9 mouse cellular contexts compared by ENCODE assay signal in the genomic region with DNA sequence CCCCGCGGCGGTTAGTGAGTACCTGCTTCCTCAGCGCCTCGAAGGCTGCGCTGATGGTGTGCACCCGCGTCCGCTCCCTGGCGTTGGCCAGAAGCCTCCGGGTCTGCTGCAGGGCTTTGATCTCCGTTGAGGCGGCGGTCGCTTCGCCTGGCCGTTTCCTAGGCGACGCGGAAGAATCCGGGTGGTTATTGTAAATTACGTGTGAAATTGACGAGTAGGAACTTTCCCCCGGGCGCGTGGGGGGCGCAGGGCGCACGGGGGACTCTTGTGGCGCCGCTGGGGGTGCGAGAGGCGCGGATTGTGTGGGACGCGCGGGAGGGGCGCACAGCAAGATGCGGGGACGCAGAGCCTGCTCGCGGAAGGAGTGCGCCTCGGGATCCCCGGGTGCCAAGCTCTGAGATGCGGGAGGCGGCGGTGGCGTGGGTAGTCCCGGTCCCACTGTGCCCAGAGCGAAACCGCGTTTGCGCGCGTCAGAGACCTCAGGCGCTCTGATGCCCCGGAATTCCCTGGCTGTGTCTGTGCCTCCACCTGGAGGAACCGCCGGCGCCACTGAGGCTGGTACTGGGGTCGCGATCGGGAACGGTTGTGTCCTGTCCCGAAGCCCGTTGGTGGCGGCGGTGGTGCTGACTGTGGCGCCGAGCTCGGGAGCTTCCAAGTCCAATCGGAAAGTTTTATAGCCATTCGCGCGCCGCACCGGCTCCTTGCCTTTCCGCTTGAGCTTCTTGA. TPM values are rescaled to one million over a fixed set of nuclear protein-coding genes. Genes with fewer than 3 reads are reported as not detected.
DNase-seq lines count a peak whose midpoint lies in the region; ATAC-seq and TF ChIP-seq lines count a peak whose summit lies in the region.
"Had no signal": no experiment of that assay in that cellular context is flagged by ENCODE, and none has a peak within 500 bp of the region (broad histone marks: within the 10 kb centered on the region; RNA-seq: fewer than 3 reads in every experiment).

No protein-coding gene starts in this region.

- WGBS in hindbrain, embryonic 12.5 days: under 1% methylated on average over 79 of the region's 79 CpGs
- under 1% methylated on average over 79 of the region's 79 CpGs for WGBS in liver, embryonic 13.5 days (ENCODE audit: insufficient replicate concordance)
- WGBS in olfactory bulb, adult 2 months: under 1% methylated on average over 79 of the region's 79 CpGs

- no peaks in the 10 kb centered on the region for H3K9me3 ChIP-seq in hindbrain, embryonic 12.5 days (replicated peaks)
- H3K9me3 ChIP-seq in liver, embryonic 13.5 days (replicated peaks): no peaks in the 10 kb centered on the region

- peak overlapping the region; percentile 57 for H3K4me3 ChIP-seq in hindbrain, embryonic 12.5 days
- peak overlapping the region; percentile 54 for H3K4me3 ChIP-seq in liver, embryonic 13.5 days (replicated peaks)
- peak overlapping the region; percentile 58 for H3K4me3 ChIP-seq in olfactory bulb, adult 2 months (ENCODE audit: insufficient read depth, low read depth, low read length)

- peaks cover 57% of the 10 kb centered on the region for H3K4me1 ChIP-seq in hindbrain, embryonic 12.5 days
- H3K4me1 ChIP-seq in liver, embryonic 13.5 days (replicated peaks): peaks cover 11% of the 10 kb centered on the region
- H3K4me1 ChIP-seq in olfactory bulb, adult 2 months (ENCODE audit: control insufficient read depth, insufficient read depth, low read length): peaks cover 17% of the 10 kb centered on the region

- peaks cover 78% of the 10 kb centered on the region for H3K27me3 ChIP-seq in hindbrain, embryonic 12.5 days
- H3K27me3 ChIP-seq in liver, embryonic 13.5 days: peaks cover 97% of the 10 kb centered on the region

- H3K4me2 ChIP-seq in hindbrain, embryonic 12.5 days (replicated peaks): peak overlapping the region; percentile 100
- peak overlapping the region; percentile 69 for H3K4me2 ChIP-seq in liver, embryonic 13.5 days

- H3K9ac ChIP-seq in hindbrain, embryonic 12.5 days: peak overlapping the region; percentile 64
- no peak overlapping the region for H3K9ac ChIP-seq in liver, embryonic 13.5 days

- peak overlapping the region; percentile 67; the same call in 1 of the 2 replicates for H3K27ac ChIP-seq in hindbrain, embryonic 12.5 days
- H3K27ac ChIP-seq in liver, embryonic 13.5 days: no peak overlapping the region
- no peak overlapping the region for H3K27ac ChIP-seq in olfactory bulb, adult 2 months (ENCODE audit: insufficient read depth, low read depth, low read length)

- peak; percentile 74 to 77 for DNase-seq in cerebellum, postnatal 10 days
- peak; percentile 14 for DNase-seq in CD4-positive helper T cell, adult 2 months (ENCODE audit: low read depth, low spot score)
- DNase-seq in embryo, embryonic 9.5 days (ENCODE audit: extremely low spot score): peak; percentile 81
- DNase-seq in liver, embryonic 13.5 days: no peak

- no peak for TF ChIP-seq POLR2A in olfactory bulb, adult 2 months (IDR thresholded peaks at IDR 0.05; ENCODE audit: insufficient read depth, low read depth, low read length)

- TF ChIP-seq CTCF in olfactory bulb, adult 2 months (IDR thresholded peaks at IDR 0.05; ENCODE audit: insufficient read depth, low read depth, low read length): no peak

- H3K36me3 ChIP-seq in hindbrain, embryonic 12.5 days: no peaks in the 10 kb centered on the region
- H3K36me3 ChIP-seq in liver, embryonic 13.5 days: no peaks in the 10 kb centered on the region

- ATAC-seq in cerebellum, adult (ENCODE audit: insufficient number of reproducible peaks, low FRiP score, low TSS enrichment): no peak
- ATAC-seq in hindbrain, embryonic 12.5 days (ENCODE audit: low FRiP score): peak; percentile 61
- no peak for ATAC-seq in liver, embryonic 13.5 days (ENCODE audit: low read depth)
- no peak for ATAC-seq in megakaryocyte-erythroid progenitor cell, adult 5-6 weeks (replicated peaks; ENCODE audit: low FRiP score, low TSS enrichment, poor library complexity, severe bottlenecking)

RNA-seq across cellular contexts. Expression of a gene that starts 0.8 kb away (rescaled TPM):
- 12.4 and 13.7 TPM in 2 replicates for polyA plus RNA-seq in hindbrain, embryonic 12.5 days (2016; fragmentation: Nextera tagmentation; extraction: Ambion mirVana)
- polyA plus RNA-seq in liver, embryonic 13.5 days (2015; fragmentation: Nextera tagmentation; extraction: Ambion mirVana): 0.86 and 1.1 TPM in 2 replicates
- polyA plus RNA-seq in olfactory bulb, adult 2 months (2012; ENCODE audit: insufficient read depth, insufficient read length, low replicate concordance, missing spikeins): not detected in 2 replicates
- total RNA-seq in megakaryocyte-erythroid progenitor cell, adult 5-6 weeks (2014; fragmentation: Nextera tagmentation): not detected in 2 replicates
- 0.91 TPM in 1 of 2 replicates, not detected in the other for total RNA-seq in megakaryocyte-erythroid progenitor cell, adult 5-6 weeks (2017)
- total RNA-seq: MEL had no signal
